Mouse (Mus musculus) bone marrow, adult 2 months (tissue): ENCODE data around the gene Parva. TPM values are rescaled to one million over a fixed set of nuclear protein-coding genes. Genes with fewer than 3 reads are reported as not detected.

Source experiments
- H3K27ac ChIP-seq: fragments of 200-500 bp; 2 replicates; pipeline ENCODE4 v1.5.1; 2012; ENCODE audit warnings: low read depth, mild to moderate bottlenecking, control low read depth, inconsistent platforms, low read length; ENCODE audit not compliant: control insufficient read depth, poor library complexity, insufficient read depth
- H3K4me1 ChIP-seq: fragments of 200-500 bp; 2 replicates; pipeline ENCODE4 v1.6.1; 2011; ENCODE audit warnings: low read length; ENCODE audit not compliant: control insufficient read depth, insufficient read depth
- H3K4me3 ChIP-seq: fragments of 200-500 bp; replicated peaks from 2 replicates; pipeline ENCODE3; 2011; ENCODE audit warnings: mild to moderate bottlenecking, low read depth, low read length, control low read depth; ENCODE audit not compliant: control insufficient read depth
- CTCF ChIP-seq: fragments of 200-500 bp; IDR thresholded peaks from 2 replicates; pipeline ENCODE4 v1.5.1; 2011; ENCODE audit warnings: low read length, control low read depth; ENCODE audit not compliant: control insufficient read depth, insufficient read depth
- POLR2A ChIP-seq: fragments of 200-500 bp; IDR thresholded peaks from 2 replicates; pipeline ENCODE4 v1.6.1; 2011; ENCODE audit warnings: low read depth, mild to moderate bottlenecking, control low read depth, low read length, borderline replicate concordance; ENCODE audit not compliant: control insufficient read depth
- WGBS: fragments of 180-500 bp; shearing (Covaris S2); methylation state at CpG from one replicate; pipeline ENCODE4 v1.1.7; 2018; 5-methylcytosine and 5-hydroxymethylcytosine counted together
- polyA plus RNA-seq: library from polyadenylated mRNA; stranded (reverse); fragments of >200 nt; gene quantifications from 2 replicates; pipeline ENCODE4 v1.2.4, GENCODE M21; 2011; ENCODE audit warnings: low replicate concordance; ENCODE audit not compliant: missing spikeins, insufficient read depth, insufficient read length

The Parva gene
- polyA plus RNA-seq, 1 experiment: 6.2 TPM

- no peak overlapping the region for H3K27ac ChIP-seq
- no peak overlapping the region for H3K4me3 ChIP-seq
- 48% methylated on average over 6 of the region's 6 CpGs for WGBS
- no peaks in the 10 kb centered on the region for H3K4me1 ChIP-seq
- TF ChIP-seq POLR2A (no peak), CTCF (no peak)
These were observed 36.2 kb upstream of the Parva start for GRCm38 (mm10) chr7:112390937-112391605.

GRCm38 (mm10) chr7:112397786-112398185 is 29.5 kb upstream of the Parva start:
- TF ChIP-seq POLR2A: no peak
- no peak for TF ChIP-seq CTCF
- Histone ChIP-seq H3K27ac (no peak overlapping the region), H3K4me1 (no peaks in the 10 kb centered on the region), H3K4me3 (no peak overlapping the region)
- WGBS: 79% methylated on average over 3 of the region's 3 CpGs

DNA sequence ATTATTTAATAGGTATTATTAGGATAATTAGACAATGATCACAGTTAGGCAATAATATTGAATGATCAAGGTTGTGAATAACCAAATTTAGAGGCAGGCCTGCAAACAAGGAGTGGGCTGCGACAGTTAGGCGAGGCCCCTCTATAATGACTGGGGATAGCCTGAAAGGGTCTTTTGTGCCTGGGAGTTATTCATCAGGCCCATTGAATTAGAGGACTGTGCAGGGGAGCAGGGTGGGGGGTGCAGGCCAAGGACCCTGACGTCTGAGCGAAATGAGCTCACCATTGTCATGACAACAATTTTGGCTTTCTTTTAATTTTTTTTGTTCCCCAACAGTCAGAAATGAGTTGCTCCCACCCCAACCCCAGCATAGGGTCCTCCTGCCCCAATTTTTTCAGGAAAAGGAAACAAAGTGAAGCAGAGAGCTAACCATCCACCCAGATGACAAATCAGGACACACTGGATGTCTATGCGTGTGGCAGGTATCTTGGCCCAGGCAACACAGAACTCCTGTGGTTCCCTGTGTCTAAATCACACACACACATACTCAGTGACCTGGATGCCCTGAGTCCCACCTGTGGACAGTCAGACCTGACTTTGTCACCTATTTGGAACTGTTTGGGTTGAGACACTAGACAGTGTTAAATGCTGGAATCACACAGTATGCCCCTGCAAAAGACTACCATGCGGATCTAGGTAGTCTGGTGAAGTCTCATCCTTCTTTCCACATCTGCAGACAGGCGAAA is 27.7 kb upstream of the Parva start:
- Histone ChIP-seq H3K4me3 (no peak overlapping the region), H3K4me1 (no peaks in the 10 kb centered on the region), H3K27ac (no peak overlapping the region)
- no peak for TF ChIP-seq CTCF
- TF ChIP-seq POLR2A: no peak
- WGBS: 78% methylated on average over 7 of the region's 7 CpGs

DNA sequence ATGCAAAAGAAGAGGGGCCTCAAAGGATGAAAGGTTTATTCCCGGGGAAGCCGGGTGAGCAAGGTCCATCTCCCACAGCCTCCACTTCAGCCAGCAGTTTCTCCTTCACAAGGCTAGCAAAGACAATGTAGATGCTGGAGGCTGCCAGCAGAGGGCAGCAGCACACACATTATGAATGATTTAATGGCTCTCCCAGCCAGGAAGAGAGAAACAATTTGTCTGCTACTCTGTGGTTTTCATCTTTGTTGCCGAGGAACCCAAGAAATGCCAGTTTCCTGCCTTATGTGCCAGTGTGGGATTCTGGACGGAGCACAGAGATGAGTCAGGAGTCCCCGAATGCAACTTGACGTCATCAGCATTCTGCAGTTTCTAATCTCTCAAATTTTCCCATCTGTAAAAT is 27.1 kb upstream of the Parva start:
- no peaks in the 10 kb centered on the region for H3K4me1 ChIP-seq
- no peak overlapping the region for H3K4me3 ChIP-seq
- TF ChIP-seq POLR2A (no peak), CTCF (peak; percentile 72)
- 37% methylated on average over 6 of the region's 6 CpGs for WGBS
- H3K27ac ChIP-seq: no peak overlapping the region

DNA sequence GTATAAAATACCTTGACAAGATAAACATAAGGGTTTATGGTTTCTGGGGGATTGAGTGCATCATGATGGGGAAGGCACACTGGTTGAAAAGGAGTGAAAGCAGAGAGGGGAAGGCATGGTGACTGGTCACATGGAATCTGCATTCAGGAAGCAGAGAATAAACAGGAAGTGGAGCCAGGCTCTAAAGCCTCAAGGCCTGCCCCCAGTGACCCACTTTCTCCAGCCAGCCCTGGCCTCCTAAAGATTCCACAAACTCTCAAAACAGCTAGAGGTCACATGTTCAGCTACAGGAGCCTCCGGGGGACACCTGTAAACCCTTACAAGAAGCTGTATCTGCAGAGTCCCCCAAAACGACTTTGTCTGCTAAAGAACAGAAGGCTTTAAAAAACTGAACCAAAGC is 22.2 kb upstream of the Parva start:
- H3K4me1 ChIP-seq: no peaks in the 10 kb centered on the region
- WGBS: 36% methylated on average over 2 of the region's 2 CpGs
- TF ChIP-seq CTCF: no peak
- TF ChIP-seq POLR2A: no peak

GRCm38 (mm10) chr7:112405578-112405977 is 21.7 kb upstream of the Parva start:
- 33% methylated on average over 8 of the region's 8 CpGs for WGBS
- no peak overlapping the region for H3K4me3 ChIP-seq
- H3K4me1 ChIP-seq: no peaks in the 10 kb centered on the region
- H3K27ac ChIP-seq: no peak overlapping the region
- no peak for TF ChIP-seq CTCF
- no peak for TF ChIP-seq POLR2A

More for the DNA sequence above, 22.2 kb upstream of the Parva start:
- no peak overlapping the region for H3K27ac ChIP-seq
- no peak overlapping the region for H3K4me3 ChIP-seq

GRCm38 (mm10) chr7:112407597-112407996 is 19.7 kb upstream of the Parva start:
- no peak for TF ChIP-seq CTCF
- TF ChIP-seq POLR2A: no peak
- no peak overlapping the region for H3K27ac ChIP-seq
- no peaks in the 10 kb centered on the region for H3K4me1 ChIP-seq
- WGBS: 78% methylated on average over 7 of the region's 7 CpGs
- H3K4me3 ChIP-seq: no peak overlapping the region

DNA sequence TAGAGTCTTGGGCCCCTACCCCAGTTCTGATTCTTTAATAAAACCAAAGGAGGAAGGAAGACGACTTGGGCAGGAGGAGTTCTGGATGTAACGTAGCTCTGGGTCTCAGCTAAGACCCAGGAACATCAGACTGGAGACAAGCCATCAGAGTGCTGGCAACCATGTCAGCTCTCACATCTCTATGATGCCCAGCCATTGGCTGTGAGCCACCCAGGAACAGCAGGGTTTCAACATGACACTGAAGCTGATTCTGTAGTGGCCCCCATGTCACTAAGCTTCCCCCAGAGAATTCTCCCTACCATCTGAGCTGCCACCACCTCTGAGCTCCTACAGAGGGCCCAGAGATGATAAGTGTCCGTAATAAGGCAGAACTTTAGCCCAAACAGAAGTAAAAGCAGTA is 17.3 kb upstream of the Parva start:
- Histone ChIP-seq H3K4me1 (no peaks in the 10 kb centered on the region), H3K4me3 (no peak overlapping the region), H3K27ac (no peak overlapping the region)
- WGBS: 52% methylated on average over 3 of the region's 3 CpGs
- TF ChIP-seq CTCF (no peak), POLR2A (no peak)
